Mouse (Mus musculus) CD8-positive naive resting alpha-beta T cell, adult 2 months (primary cell): Measurements from ENCODE around the gene Slc7a15.
A peak's percentile ranks its signal among the peaks of the same experiment; 100 is the strongest.

Experiments
- DNase-seq, 2 experiments: peaks; one replicate each; pipeline ENCODE4 v3.0.0; 2022; ENCODE audit warnings: low read depth in 2 of 2, low spot score in 2 of 2

Slc7a15 gene

DNA sequence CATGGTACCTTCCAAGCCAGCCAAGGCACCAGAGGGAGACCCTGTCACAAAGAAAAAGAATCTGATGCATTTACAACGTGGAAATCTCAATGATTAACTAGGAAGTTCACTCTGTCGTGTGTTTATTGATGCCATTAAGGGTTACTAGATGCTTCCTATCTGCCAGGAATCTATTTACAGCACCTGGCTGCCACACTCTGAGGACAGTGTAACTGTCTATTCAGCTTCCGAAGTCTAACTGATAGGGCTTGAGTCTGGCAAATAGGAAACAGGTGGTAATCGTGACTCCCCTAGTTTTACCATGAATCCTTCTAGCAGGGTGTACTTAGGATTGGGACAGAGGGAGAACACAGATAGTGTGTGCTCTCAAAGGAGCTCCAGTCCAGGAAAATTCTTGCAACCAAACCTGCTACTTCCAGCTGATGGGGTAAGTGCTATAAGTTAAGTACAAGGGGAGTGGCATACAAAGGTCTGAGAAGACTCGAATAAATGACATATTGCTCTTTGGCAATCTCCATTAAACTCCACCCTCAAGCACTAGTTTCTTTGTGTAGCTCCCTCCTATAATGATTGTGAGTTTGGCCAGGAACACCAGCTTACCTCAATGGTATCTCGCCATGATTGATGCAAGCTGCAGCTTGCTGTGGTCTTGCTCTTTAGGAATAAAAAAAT lies 88.4 kb downstream of the Slc7a15 start:
- DNase-seq: no peak

GRCm38 (mm10) chr12:8509693-8510092 lies 89.2 kb downstream of the Slc7a15 start:
- no peak for DNase-seq

DNA sequence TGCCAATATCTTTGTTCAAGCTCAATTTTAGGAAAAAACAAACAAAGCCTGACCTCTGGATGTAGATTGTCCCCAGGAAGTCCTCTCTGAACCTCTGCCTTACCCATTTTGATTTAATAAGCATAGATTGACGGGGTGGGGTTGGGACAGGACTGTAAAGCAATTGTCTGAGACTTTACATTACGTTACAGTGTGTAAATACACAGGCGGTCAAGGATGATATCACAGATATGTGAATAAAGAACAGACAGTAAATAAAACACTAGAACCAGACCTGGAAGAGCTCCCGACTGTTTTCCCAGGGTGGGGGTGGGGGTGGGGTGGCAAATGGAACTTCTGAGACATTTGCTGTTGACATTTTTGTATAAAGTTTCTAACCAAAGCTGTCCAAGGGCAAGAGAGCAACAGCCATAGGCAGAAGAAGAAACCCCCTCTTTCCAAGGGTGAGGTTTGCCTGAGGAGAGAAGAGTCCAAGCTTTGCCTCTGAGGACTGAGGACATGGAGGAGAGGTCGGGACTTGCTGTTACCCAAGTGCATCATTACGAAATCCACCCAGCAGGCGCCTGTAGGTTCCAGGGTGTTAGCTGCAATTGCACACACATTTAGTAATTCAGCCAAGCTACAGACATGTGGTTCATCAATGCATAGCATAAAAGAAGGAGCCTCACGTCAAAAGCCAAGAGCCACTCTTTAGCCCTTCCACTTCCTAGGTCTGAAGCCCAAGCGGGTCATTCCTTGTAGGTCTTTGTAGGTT lies 91.7 kb downstream of the Slc7a15 start:
- DNase-seq: no peak

GRCm38 (mm10) chr12:8504131-8504530 lies 94.7 kb downstream of the Slc7a15 start:
- no peak for DNase-seq

- DNase-seq: peak; percentile 27 to 61
Measured at GRCm38 (mm10) chr12:8502546-8502945, 96.3 kb downstream of the Slc7a15 start.

GRCm38 (mm10) chr12:8501571-8502305 lies 97.1 kb downstream of the Slc7a15 start:
- DNase-seq: no peak

DNA sequence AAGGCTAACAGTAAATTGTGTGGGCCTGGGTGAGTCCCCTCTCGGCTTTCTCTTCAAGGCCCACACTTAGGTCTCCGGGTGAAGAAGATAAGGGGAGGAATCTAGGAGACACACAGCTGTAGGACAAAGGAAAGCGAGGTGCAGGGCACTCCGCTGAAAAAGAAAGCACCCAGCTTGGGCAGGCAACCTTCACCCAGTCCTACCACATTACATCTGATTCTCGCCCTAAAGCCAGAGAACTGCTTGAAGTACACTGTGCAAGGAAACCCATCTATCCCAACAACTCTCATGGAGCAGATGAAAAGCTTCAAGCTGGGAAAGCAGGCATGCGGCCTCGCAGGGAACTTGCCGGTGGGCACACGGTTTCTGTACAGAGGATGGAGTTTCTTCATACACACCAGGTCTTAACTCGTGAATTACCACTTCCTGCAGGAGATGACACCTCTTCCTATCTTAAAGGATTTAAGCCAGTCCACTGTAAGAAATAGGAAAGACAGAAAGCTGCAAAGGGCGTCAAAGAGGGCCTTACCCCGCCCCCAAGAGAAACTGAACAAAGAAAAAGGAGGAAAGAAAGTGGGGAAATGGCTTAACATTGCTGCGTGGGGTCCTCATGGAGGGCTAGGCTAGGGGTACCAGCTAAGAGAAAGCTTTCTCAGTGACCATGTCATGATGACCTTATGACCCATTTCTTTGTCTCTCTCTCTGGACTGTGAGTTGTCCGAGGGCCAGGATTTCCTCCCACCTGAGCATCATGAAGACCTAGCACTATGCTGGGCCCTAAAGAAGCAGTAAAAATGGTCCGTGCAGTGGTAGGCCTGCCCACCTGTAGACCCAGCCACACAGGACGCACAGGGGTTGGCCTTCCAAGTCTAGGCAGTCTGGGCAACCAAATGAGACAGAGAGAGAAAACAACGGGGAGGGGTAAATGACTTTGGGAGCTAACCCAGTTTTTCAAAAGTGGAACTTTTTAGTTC lies 98.0 kb downstream of the Slc7a15 start:
- DNase-seq: no peak

GRCm38 (mm10) chr12:8499871-8500596 lies 98.8 kb downstream of the Slc7a15 start, which contains the start of gene Rhob:
Rhob (minus strand) TSS chr12:8500009.
- DNase-seq: peak; percentile 40 to 54

DNA sequence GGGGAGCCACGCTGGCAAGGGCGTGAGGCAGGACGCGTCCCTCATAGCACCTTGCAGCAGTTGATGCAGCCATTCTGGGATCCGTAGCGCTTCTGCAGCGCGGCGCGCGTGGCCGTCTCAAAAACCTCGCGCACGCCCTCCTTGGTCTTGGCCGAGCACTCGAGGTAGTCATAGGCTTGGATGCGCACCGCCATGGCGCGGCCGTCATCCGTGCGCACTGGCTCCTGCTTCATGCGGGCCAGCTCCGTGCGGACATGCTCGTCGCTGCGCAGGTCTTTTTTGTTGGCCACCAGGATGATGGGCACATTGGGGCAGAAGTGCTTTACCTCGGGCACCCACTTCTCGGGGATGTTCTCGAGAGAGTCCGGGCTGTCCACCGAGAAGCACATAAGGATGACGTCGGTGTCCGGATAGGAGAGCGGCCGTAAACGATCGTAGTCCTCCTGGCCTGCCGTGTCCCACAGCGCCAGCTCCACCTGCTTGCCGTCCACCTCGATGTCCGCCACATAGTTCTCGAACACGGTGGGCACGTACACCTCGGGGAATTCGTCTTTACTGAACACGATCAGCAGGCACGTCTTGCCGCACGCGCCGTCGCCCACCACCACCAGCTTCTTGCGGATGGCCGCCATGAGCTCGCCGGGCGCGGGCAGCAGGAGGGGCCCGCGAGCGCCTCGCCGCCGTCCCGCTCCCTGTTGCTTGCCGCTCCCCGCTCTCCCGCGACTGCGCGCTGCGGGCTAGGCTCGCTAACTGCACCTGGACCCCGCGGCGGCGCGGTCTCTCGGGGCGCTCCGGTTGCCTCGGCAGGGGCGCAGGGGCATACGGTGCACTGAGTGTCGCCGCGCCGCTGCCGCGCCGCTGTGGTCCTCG lies 99.6 kb downstream of the Slc7a15 start:
- peak; percentile 5 to 27 for DNase-seq

GRCm38 (mm10) chr12:8498591-8499000 lies 100.3 kb downstream of the Slc7a15 start:
- DNase-seq: no peak

- no peak for DNase-seq
Measured at GRCm38 (mm10) chr12:8498148-8498571, 100.7 kb downstream of the Slc7a15 start.

GRCm38 (mm10) chr12:8497314-8497706 lies 101.6 kb downstream of the Slc7a15 start:
- DNase-seq: no peak

- no peak for DNase-seq
Measured at GRCm38 (mm10) chr12:8496679-8497313, 102.1 kb downstream of the Slc7a15 start.

DNA sequence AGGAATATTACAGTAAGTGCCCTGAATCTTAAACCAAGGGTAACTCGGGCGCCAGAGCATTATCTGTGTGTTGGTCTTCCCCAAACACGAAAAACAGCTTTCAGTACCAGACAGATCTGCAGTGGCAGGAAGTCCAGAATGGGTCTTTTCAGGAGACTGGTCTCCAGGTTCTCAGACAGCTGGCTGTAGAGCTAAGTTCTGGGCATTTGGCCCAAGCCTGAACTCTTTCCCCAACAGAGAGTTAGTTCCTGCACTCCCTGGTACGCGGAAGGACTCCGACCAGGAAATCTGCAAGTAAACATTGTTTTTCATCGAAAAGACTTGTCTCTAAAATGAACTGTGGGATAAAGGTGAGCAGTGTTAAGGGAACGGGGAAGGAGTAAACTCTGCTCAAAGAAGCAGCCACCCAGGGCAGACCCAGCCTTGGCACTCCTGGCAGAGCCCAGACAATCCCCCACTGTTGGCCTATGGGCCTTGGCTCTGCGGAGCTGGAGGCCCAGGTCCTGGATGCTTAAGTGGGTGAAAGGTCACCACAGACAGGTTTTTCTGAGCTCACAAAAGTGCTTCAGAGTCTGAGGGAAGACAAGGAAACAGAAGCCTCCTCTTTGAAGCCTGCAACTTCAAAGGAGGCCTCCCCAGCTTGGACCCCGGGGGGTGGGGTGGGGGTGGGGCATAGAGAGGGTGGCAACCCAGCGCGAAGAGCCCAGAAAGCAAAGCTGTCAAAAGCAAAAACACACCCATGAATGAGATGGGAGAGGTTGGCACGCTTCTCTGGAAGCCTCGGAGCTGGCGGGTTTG lies 102.8 kb downstream of the Slc7a15 start:
- DNase-seq: peak in 1 of 2 experiments; percentile 14

- DNase-seq: no peak
Measured at GRCm38 (mm10) chr12:8494675-8495074, 104.2 kb downstream of the Slc7a15 start.

- DNase-seq: no peak
Measured at GRCm38 (mm10) chr12:8493386-8493785, 105.5 kb downstream of the Slc7a15 start.

DNA sequence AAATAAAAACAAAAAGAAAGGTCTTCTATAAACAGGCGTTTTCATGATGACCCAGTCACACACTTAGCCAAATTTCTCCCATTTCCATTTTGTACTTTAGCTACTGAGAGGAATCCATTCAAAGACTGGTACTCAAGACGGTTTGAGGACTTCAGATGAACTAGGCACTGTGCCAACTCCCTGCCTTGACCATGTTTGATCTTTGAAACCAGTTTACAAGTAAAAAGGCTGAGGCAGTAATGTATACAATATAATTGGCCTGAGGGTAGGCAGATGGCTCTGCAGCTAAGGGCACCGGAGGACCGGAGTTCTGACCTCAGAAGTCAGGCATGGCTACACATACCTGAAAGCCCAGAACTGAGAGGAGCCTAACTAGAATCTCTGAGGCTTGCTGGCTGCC lies 109.8 kb downstream of the Slc7a15 start:
- DNase-seq: no peak

DNA sequence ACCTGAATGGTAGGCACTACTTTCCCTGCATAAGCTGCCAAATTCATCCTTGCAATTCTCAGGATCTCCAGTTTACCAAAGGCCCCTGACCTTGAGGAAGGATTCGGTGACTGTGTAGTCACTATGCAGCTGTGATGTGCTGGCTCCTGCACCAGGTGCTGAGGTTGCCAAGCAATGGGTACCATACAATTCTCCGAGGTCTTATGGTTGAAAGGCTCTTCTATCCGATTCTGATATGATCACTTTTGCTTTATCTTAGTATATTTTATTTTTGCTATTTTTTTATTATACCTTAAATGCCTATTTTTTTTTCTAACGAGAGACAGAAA lies 110.2 kb downstream of the Slc7a15 start:
- DNase-seq: no peak
